Mouse (Mus musculus): ENCODE results near the gene Klrb1a.

GRCm38 (mm10) chr6:128566589-128566988, 56.7 kb downstream of the Klrb1a start:
- TF ChIP-seq CTCF (IDR thresholded peaks at IDR 0.05; ENCODE audit: extremely low read depth, insufficient read length, insufficient replicate concordance, low read depth, low read length) (no peak), POLR2A (IDR thresholded peaks at IDR 0.05; ENCODE audit: low read depth, low read length) (no peak)
